Mouse (Mus musculus) urinary bladder, adult 2 months (tissue): ENCODE results near the gene Ipo13. TPM values are rescaled to one million over a fixed set of nuclear protein-coding genes. Genes with fewer than 3 reads are reported as not detected.

Experiments
- DNase-seq: peaks from one replicate; pipeline ENCODE4 v3.0.0; 2022; ENCODE audit warnings: low spot score
- polyA plus RNA-seq: library from polyadenylated mRNA; depleted of rRNA; stranded (reverse); fragments of >200 nt; gene quantifications from 2 replicates; pipeline ENCODE4 v1.2.3, GENCODE M21; 2012

Ipo13 gene
- polyA plus RNA-seq, 1 experiment = 40.0 TPM

GRCm38 (mm10) chr4:117914031-117914430, 768 bp downstream of the Ipo13 start:
- no peak for DNase-seq

- no peak for DNase-seq
These were observed 1.4 kb downstream of the Ipo13 start for GRCm38 (mm10) chr4:117913421-117913820.

- DNase-seq = no peak
These were observed 2.0 kb downstream of the Ipo13 start for GRCm38 (mm10) chr4:117912685-117913273.

- no peak for DNase-seq
These were observed 2.7 kb downstream of the Ipo13 start for GRCm38 (mm10) chr4:117912131-117912561.

- no peak for DNase-seq
These were observed 5.9 kb downstream of the Ipo13 start for GRCm38 (mm10) chr4:117908834-117909453.

GRCm38 (mm10) chr4:117906196-117906595, 8.6 kb downstream of the Ipo13 start:
- DNase-seq = no peak

GRCm38 (mm10) chr4:117904761-117905160, 10.0 kb downstream of the Ipo13 start:
- DNase-seq = no peak

GRCm38 (mm10) chr4:117904094-117904493, 10.7 kb downstream of the Ipo13 start:
- DNase-seq = no peak

- no peak for DNase-seq
These were observed 16.7 kb downstream of the Ipo13 start for GRCm38 (mm10) chr4:117898111-117898510.

- no peak for DNase-seq
These were observed 18.8 kb downstream of the Ipo13 start for GRCm38 (mm10) chr4:117896031-117896430.

GRCm38 (mm10) chr4:117895339-117895738, 19.5 kb downstream of the Ipo13 start:
- DNase-seq = no peak

- no peak for DNase-seq
These were observed 20.2 kb downstream of the Ipo13 start for GRCm38 (mm10) chr4:117894601-117895000.

GRCm38 (mm10) chr4:117893376-117893775, 21.4 kb downstream of the Ipo13 start:
- no peak for DNase-seq

- no peak for DNase-seq
These were observed 23.0 kb downstream of the Ipo13 start, which contains the start of gene Dph2 for GRCm38 (mm10) chr4:117891738-117892161. Gene Dph2, minus strand, starts transcription at chr4:117892032.

- DNase-seq = no peak
These were observed 24.0 kb downstream of the Ipo13 start for GRCm38 (mm10) chr4:117890750-117891149.

- DNase-seq = no peak
These were observed 24.8 kb downstream of the Ipo13 start for GRCm38 (mm10) chr4:117890031-117890430.

GRCm38 (mm10) chr4:117889471-117889870, 25.3 kb downstream of the Ipo13 start:
- no peak for DNase-seq

GRCm38 (mm10) chr4:117887920-117888319, 26.9 kb downstream of the Ipo13 start:
- no peak for DNase-seq

- DNase-seq = peak; percentile 93
These were observed 27.7 kb downstream of the Ipo13 start, which contains the start of gene Atp6v0b for GRCm38 (mm10) chr4:117887133-117887532. Gene Atp6v0b, minus strand, starts transcription at chr4:117887333.

- no peak for DNase-seq
These were observed 28.2 kb downstream of the Ipo13 start for GRCm38 (mm10) chr4:117886644-117887043.

- no peak for DNase-seq
These were observed 28.8 kb downstream of the Ipo13 start for GRCm38 (mm10) chr4:117885994-117886393.

- DNase-seq = no peak
These were observed 29.7 kb downstream of the Ipo13 start for GRCm38 (mm10) chr4:117885093-117885492.

- no peak for DNase-seq
These were observed 30.7 kb downstream of the Ipo13 start for GRCm38 (mm10) chr4:117884146-117884545.
